Mouse (Mus musculus) limb, embryonic 12.5 days (tissue): Measurements from ENCODE around the gene Trpc4ap. TPM values are rescaled to one million over a fixed set of nuclear protein-coding genes. Genes with fewer than 3 reads are reported as not detected.

Experiments
- ATAC-seq: fragments of 200-750 bp; cut with Nextera tagmentation; 2 replicates; pipeline ENCODE4 v1.8.0; 2017; ENCODE audit warnings: low read depth, moderate TSS enrichment; ENCODE audit not compliant: insufficient number of reproducible peaks, insufficient read depth, low FRiP score, low TSS enrichment
- H3K27ac ChIP-seq: fragments of 300-500 bp; sonication (generic); 2 replicates; pipeline ENCODE4 v1.5.1; 2016; ENCODE audit warnings: mild to moderate bottlenecking, moderate library complexity
- H3K27me3 ChIP-seq: fragments of 300-500 bp; sonication (generic); 2 replicates; pipeline ENCODE4 v1.6.1; 2016; ENCODE audit warnings: mild to moderate bottlenecking, moderate library complexity
- H3K36me3 ChIP-seq: fragments of 300-500 bp; sonication (generic); 2 replicates; pipeline ENCODE4 v1.6.1; 2016; ENCODE audit warnings: mild to moderate bottlenecking, moderate library complexity
- H3K4me1 ChIP-seq: fragments of 300-500 bp; sonication (generic); replicated peaks from 2 replicates; pipeline ENCODE4 v1.6.1; 2016
- H3K4me2 ChIP-seq: fragments of 300-500 bp; sonication (generic); 2 replicates; pipeline ENCODE4 v1.6.1; 2016; ENCODE audit warnings: mild to moderate bottlenecking, moderate library complexity
- H3K4me3 ChIP-seq: fragments of 300-500 bp; sonication (generic); replicated peaks from 2 replicates; pipeline ENCODE4 v1.5.1; 2016; ENCODE audit warnings: mild to moderate bottlenecking
- H3K9ac ChIP-seq: fragments of 300-500 bp; sonication (generic); replicated peaks from 2 replicates; pipeline ENCODE4 v1.6.1; 2016; ENCODE audit warnings: mild to moderate bottlenecking, moderate library complexity
- H3K9me3 ChIP-seq: fragments of 300-500 bp; sonication (generic); 2 replicates; pipeline ENCODE4 v1.6.1; 2016; ENCODE audit warnings: mild to moderate bottlenecking, moderate library complexity
- WGBS: fragments of 180-500 bp; shearing (Covaris S2); methylation state at CpG from one replicate; pipeline ENCODE4 v1.1.7; 2016; 5-methylcytosine and 5-hydroxymethylcytosine counted together
- polyA plus RNA-seq: library from polyadenylated mRNA; unstranded; fragments of >200 nt; fragmentation: Nextera tagmentation; extraction: Ambion mirVana; gene quantifications from 2 replicates; pipeline ENCODE4 v1.2.1, GENCODE M21; 2016

The Trpc4ap gene
- polyA plus RNA-seq, 1 experiment from 2014 or later = 167 TPM

GRCm38 (mm10) chr2:155693136-155693535, 952 bp upstream of the Trpc4ap start:
- no peaks in the 10 kb centered on the region for H3K36me3 ChIP-seq
- no peaks in the 10 kb centered on the region for H3K27me3 ChIP-seq
- H3K27ac ChIP-seq = no peak overlapping the region
- no peak overlapping the region for H3K4me2 ChIP-seq
- no peak overlapping the region for H3K4me3 ChIP-seq
- WGBS = 81% methylated on average over 4 of the region's 4 CpGs
- H3K9me3 ChIP-seq = no peaks in the 10 kb centered on the region
- H3K4me1 ChIP-seq = peaks cover 20% of the 10 kb centered on the region
- ATAC-seq = no peak
- H3K9ac ChIP-seq = no peak overlapping the region

GRCm38 (mm10) chr2:155691336-155691722, 855 bp downstream of the Trpc4ap start:
- peaks cover 20% of the 10 kb centered on the region for H3K4me1 ChIP-seq
- H3K4me2 ChIP-seq = peak overlapping the region; percentile 83
- no peaks in the 10 kb centered on the region for H3K9me3 ChIP-seq
- 6% methylated on average over 8 of the region's 8 CpGs for WGBS
- H3K4me3 ChIP-seq = peak overlapping the region; percentile 98
- H3K36me3 ChIP-seq = peaks cover 13% of the 10 kb centered on the region; the same call in 1 of the 2 replicates
- peak overlapping the region; percentile 98 for H3K9ac ChIP-seq
- H3K27ac ChIP-seq = peak overlapping the region; percentile 89; the same call in 1 of the 2 replicates
- ATAC-seq = no peak
- H3K27me3 ChIP-seq = no peaks in the 10 kb centered on the region

GRCm38 (mm10) chr2:155689211-155689610, 3.0 kb downstream of the Trpc4ap start:
- Histone ChIP-seq H3K27me3 (no peaks in the 10 kb centered on the region), H3K4me1 (peaks cover 20% of the 10 kb centered on the region), H3K4me3 (no peak overlapping the region), H3K36me3 (peaks cover 21% of the 10 kb centered on the region; the same call in 1 of the 2 replicates), H3K27ac (no peak overlapping the region), H3K9ac (no peak overlapping the region), H3K9me3 (no peaks in the 10 kb centered on the region), H3K4me2 (no peak overlapping the region)
- WGBS = 75% methylated on average over 4 of the region's 4 CpGs
- ATAC-seq = no peak

GRCm38 (mm10) chr2:155687746-155688145, 4.4 kb downstream of the Trpc4ap start:
- Histone ChIP-seq H3K27me3 (no peaks in the 10 kb centered on the region), H3K9me3 (no peaks in the 10 kb centered on the region), H3K4me2 (no peak overlapping the region), H3K27ac (no peak overlapping the region), H3K4me1 (peaks cover 20% of the 10 kb centered on the region), H3K36me3 (peaks cover 21% of the 10 kb centered on the region; the same call in 1 of the 2 replicates), H3K9ac (no peak overlapping the region), H3K4me3 (no peak overlapping the region)
- no peak for ATAC-seq
- WGBS = 96% methylated on average over 11 of the region's 11 CpGs

- Histone ChIP-seq H3K27ac (no peak overlapping the region), H3K27me3 (no peaks in the 10 kb centered on the region), H3K4me1 (peaks cover 20% of the 10 kb centered on the region), H3K4me3 (no peak overlapping the region), H3K4me2 (no peak overlapping the region), H3K9me3 (no peaks in the 10 kb centered on the region), H3K9ac (no peak overlapping the region), H3K36me3 (peaks cover 21% of the 10 kb centered on the region; the same call in 1 of the 2 replicates)
- WGBS = 85% methylated on average over 5 of the region's 5 CpGs
- ATAC-seq = no peak
These were observed 5.6 kb downstream of the Trpc4ap start for GRCm38 (mm10) chr2:155686572-155686971.

GRCm38 (mm10) chr2:155683821-155684220, 8.4 kb downstream of the Trpc4ap start:
- Histone ChIP-seq H3K9me3 (no peaks in the 10 kb centered on the region), H3K27me3 (no peaks in the 10 kb centered on the region), H3K36me3 (peaks cover 21% of the 10 kb centered on the region; the same call in 1 of the 2 replicates), H3K4me2 (no peak overlapping the region), H3K9ac (no peak overlapping the region), H3K4me3 (no peak overlapping the region), H3K4me1 (no peaks in the 10 kb centered on the region), H3K27ac (no peak overlapping the region)
- no peak for ATAC-seq
- WGBS = 90% methylated on average over 5 of the region's 5 CpGs

GRCm38 (mm10) chr2:155683137-155683536, 9.0 kb downstream of the Trpc4ap start:
- no peak overlapping the region for H3K27ac ChIP-seq
- ATAC-seq = no peak
- H3K36me3 ChIP-seq = peaks cover 21% of the 10 kb centered on the region; the same call in 1 of the 2 replicates
- no peaks in the 10 kb centered on the region for H3K4me1 ChIP-seq
- no peak overlapping the region for H3K4me3 ChIP-seq
- no peaks in the 10 kb centered on the region for H3K27me3 ChIP-seq
- 56% methylated on average over 3 of the region's 3 CpGs for WGBS
- no peak overlapping the region for H3K9ac ChIP-seq
- no peak overlapping the region for H3K4me2 ChIP-seq
- H3K9me3 ChIP-seq = no peaks in the 10 kb centered on the region

GRCm38 (mm10) chr2:155681874-155682273, 10.3 kb downstream of the Trpc4ap start:
- H3K4me3 ChIP-seq = no peak overlapping the region
- H3K9ac ChIP-seq = no peak overlapping the region
- no peaks in the 10 kb centered on the region for H3K9me3 ChIP-seq
- no peak overlapping the region for H3K27ac ChIP-seq
- WGBS = 95% methylated on average over 2 of the region's 2 CpGs
- no peak overlapping the region for H3K4me2 ChIP-seq
- no peak for ATAC-seq
- H3K27me3 ChIP-seq = no peaks in the 10 kb centered on the region
- H3K36me3 ChIP-seq = peaks cover 11% of the 10 kb centered on the region; the same call in 1 of the 2 replicates
- no peaks in the 10 kb centered on the region for H3K4me1 ChIP-seq

- no peaks in the 10 kb centered on the region for H3K9me3 ChIP-seq
- no peaks in the 10 kb centered on the region for H3K4me1 ChIP-seq
- no peak overlapping the region for H3K27ac ChIP-seq
- WGBS = 75% methylated on average over 8 of the region's 8 CpGs
- no peaks in the 10 kb centered on the region for H3K27me3 ChIP-seq
- no peak overlapping the region for H3K4me2 ChIP-seq
- H3K9ac ChIP-seq = no peak overlapping the region
- H3K4me3 ChIP-seq = no peak overlapping the region
- no peak for ATAC-seq
- H3K36me3 ChIP-seq = peaks cover 8% of the 10 kb centered on the region; the same call in 1 of the 2 replicates
These were observed 11.0 kb downstream of the Trpc4ap start for GRCm38 (mm10) chr2:155681194-155681593.

- Histone ChIP-seq H3K36me3 (peaks cover 3% of the 10 kb centered on the region; the same call in 1 of the 2 replicates), H3K9me3 (no peaks in the 10 kb centered on the region), H3K4me3 (no peak overlapping the region), H3K4me1 (no peaks in the 10 kb centered on the region), H3K27ac (no peak overlapping the region), H3K4me2 (no peak overlapping the region), H3K9ac (no peak overlapping the region), H3K27me3 (no peaks in the 10 kb centered on the region)
- 70% methylated on average over 5 of the region's 5 CpGs for WGBS
- ATAC-seq = no peak
These were observed 11.6 kb downstream of the Trpc4ap start for GRCm38 (mm10) chr2:155680591-155680990.

- H3K9ac ChIP-seq = no peak overlapping the region
- ATAC-seq = no peak
- no peak overlapping the region for H3K4me2 ChIP-seq
- H3K36me3 ChIP-seq = no peaks in the 10 kb centered on the region
- no peak overlapping the region for H3K4me3 ChIP-seq
- H3K4me1 ChIP-seq = no peaks in the 10 kb centered on the region; the same call in 1 of the 2 replicates
- H3K27me3 ChIP-seq = no peaks in the 10 kb centered on the region
- 89% methylated on average over 4 of the region's 4 CpGs for WGBS
- no peak overlapping the region for H3K27ac ChIP-seq
- no peaks in the 10 kb centered on the region for H3K9me3 ChIP-seq
These were observed 12.5 kb downstream of the Trpc4ap start for GRCm38 (mm10) chr2:155679586-155680110.

GRCm38 (mm10) chr2:155675118-155675517, 17.1 kb downstream of the Trpc4ap start:
- no peak overlapping the region for H3K4me3 ChIP-seq
- no peaks in the 10 kb centered on the region for H3K27me3 ChIP-seq
- H3K36me3 ChIP-seq = peaks cover 26% of the 10 kb centered on the region
- no peaks in the 10 kb centered on the region for H3K9me3 ChIP-seq
- no peak overlapping the region for H3K4me2 ChIP-seq
- H3K27ac ChIP-seq = no peak overlapping the region
- no peaks in the 10 kb centered on the region; the same call in 1 of the 2 replicates for H3K4me1 ChIP-seq
- no peak overlapping the region for H3K9ac ChIP-seq
- 62% methylated on average over 4 of the region's 4 CpGs for WGBS
- no peak for ATAC-seq
